Mouse (Mus musculus): ENCODE measurements around the gene Cmip.

Cmip gene

DNA sequence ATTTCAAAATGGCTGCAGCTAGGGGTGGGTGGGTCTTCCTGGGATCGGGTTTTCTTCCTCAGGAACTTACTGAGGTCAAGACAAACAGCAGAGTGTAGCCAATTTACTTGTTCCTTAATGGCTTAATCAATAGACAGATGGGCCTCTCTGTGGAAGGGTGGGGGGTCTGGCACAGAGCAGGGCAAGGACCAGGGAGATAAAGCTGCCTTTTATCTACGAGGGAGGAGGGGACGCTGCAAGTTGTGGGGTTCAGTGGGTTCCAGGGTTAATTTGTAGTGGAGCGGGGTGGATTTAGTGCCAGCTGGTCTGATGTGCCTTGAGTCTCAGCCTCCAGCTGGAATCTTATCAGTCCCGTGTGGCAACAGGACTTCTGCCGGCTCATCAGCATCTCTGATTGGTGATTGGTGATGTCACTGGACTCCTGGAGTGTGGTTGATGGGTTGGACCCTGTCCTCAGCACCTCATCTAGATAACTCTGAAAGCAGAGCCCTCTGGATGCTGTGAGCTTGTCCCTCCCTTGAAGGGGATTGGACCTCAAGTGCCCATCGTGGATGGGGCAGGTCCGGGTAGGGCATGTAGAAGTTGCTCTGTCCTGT lies 65.9 kb downstream of the Cmip start:
- DNase-seq (ENCODE audit: low read depth in 2 of 2, low spot score in 2 of 2) = no peak

GRCm38 (mm10) chr8:117324821-117325220 lies 68.0 kb downstream of the Cmip start:
- DNase-seq (ENCODE audit: low read depth in 2 of 2, low spot score in 2 of 2) = no peak

DNA sequence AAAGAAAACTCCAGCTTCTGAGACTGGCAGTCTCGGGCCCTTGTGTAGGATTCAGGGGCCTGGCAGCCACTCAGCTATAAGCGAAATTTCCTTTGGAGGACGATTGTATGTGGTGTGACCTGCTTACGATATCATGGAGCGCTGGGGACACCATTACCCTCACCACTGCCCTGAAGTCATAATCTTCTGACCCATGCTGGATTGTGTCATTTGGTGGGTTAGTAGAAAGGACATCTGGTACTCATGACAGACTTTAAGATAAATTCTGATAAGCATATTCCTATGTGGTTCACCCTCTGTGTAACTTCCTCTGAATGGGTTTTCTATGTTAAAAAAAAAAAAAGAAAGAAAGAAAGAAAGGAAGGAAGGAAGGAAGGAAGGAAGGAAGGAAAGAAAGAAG lies 69.9 kb downstream of the Cmip start:
- no peak for DNase-seq (ENCODE audit: low read depth in 2 of 2, low spot score in 2 of 2)

DNA sequence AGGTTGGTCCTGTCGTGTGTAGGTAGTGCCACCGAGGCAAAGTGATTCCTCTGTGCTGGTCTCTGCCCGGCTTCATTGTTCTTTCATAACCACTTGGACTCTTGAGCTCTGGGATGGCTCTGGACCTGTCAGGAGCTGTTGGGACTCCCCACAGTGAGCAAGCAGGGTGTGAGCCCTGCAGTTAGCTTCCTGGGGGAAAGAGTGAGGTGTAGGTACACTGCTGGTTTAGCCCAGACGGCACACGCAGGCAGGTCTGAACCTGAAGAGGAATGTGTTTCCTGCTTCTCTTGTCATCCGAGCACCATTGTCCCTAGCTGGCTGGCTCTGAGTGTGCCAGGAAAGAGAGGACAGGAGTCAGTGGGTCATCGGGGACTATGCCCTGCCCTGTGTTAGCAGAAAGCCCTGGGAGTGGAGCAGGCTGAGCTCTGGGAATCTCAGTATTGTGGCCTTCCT lies 70.5 kb downstream of the Cmip start:
- no peak for DNase-seq (ENCODE audit: low read depth in 2 of 2, low spot score in 2 of 2)

DNA sequence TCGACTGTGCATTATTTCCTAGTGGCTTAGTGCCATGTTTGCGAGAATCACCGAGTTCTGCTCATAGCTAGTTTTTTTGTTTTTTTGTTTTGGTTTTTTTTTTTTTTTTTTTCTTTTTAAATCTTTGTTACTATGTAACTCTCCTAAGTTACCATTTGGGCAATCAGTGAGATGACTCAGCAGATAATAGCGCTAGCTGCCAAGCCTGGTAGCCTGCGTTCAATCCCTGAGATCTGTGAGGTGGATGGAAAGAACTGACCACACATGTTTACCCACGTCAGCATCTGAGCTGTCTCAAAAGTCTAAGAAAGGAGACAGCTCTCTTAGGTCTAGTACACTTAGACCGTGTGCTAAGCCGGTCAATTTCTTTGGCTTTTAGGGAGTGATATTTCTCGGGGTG lies 71.9 kb downstream of the Cmip start:
- no peak for DNase-seq (ENCODE audit: low read depth in 2 of 2, low spot score in 2 of 2)

DNA sequence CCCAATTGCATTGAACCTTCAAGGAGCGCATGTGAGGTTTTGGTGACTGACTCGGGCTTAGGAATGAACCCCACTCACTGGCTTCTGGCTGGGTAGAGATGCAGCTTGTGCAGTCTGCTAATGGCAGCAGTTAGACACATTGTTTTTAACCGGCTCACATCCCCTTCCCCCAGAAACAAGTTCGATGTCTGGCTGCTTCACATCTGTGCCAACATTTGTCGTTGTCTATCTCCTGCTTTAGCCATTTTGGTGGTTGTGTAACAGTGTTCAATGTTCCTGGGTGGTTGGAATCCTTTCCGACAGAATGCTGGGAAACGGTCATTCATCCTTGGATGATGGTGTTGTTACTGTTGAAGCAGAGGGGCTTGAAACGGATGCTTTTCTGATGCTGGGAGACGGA lies 72.3 kb downstream of the Cmip start:
- DNase-seq (ENCODE audit: low read depth in 2 of 2, low spot score in 2 of 2) = no peak

DNA sequence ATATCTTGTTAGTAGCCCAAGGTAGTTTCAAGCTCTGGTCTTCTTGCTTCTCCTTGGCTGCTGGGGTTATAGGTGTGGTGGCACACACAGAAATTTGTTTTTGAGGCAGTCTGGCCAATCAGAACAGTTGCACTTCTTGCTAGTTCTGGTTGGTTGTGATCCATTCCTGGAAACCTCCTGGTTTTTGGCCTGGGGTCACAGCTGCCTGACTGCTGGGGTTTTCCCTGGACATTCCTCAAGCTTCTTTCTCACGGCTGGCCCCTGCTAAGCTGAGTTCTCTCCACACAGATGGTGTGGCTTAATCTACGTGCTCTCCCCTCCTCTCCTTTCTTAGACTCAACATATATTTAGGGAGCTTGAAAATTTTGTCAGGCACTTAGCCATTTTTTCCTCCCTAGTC lies 73.0 kb downstream of the Cmip start:
- DNase-seq (ENCODE audit: low read depth in 2 of 2, low spot score in 2 of 2) = no peak

GRCm38 (mm10) chr8:117332229-117333010 lies 75.6 kb downstream of the Cmip start:
- DNase-seq (ENCODE audit: low read depth in 2 of 2, low spot score in 2 of 2) = no peak

DNA sequence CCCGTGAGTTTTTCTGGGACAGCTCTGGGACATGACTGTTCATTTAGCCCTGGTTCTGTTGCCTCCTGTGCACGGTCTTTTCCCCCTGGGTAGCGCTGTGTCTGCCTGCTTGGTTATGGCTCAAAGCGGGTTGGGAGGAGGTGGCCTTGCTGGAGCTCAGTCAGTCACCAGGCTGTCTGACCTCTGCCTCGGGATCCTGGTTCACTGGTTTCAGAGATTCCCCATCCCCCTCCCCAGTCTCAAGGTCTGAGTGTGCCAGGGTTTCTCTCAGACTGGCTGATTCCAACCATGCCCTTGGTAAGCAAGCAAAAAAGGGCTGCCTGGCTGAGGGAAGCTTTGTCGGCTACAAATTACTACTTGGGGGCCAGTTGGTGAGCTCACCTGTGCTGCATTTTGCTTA lies 76.8 kb downstream of the Cmip start:
- no peak for DNase-seq (ENCODE audit: low read depth in 2 of 2, low spot score in 2 of 2)

DNA sequence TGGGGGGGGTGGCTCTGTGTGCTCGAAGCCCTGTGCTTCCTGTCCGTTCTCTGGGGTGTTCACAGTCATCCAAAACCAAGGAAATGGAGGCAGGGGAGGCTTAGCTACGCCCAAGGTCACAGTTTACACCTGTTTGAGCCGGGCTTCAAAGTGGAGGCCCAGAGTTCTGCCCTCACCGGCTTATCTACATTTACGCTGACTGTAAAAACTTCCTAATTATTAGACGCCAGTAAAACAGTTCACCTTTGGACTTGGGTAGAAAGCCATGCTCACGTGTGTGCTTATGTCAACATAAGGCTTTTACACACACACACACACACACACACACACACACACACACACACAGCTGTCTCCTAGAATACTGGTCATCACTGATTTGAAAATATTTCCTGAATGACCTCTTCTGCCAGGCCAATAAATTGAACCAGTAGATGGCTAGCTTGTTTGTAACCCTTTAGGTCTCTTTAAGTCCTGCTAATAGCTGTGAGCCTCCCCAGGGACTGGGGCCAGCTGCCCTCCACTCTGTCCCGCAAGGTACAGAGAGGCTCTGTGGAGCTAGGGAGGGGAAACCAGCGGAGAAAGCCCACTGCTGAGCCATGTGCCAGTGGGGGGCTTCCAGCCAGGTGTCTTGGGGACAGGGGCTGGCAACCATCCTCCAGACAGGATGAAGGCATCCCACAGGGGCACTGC lies 77.3 kb downstream of the Cmip start:
- no peak for DNase-seq (ENCODE audit: low read depth in 2 of 2, low spot score in 2 of 2)

GRCm38 (mm10) chr8:117334748-117335393 lies 78.0 kb downstream of the Cmip start:
- no peak for DNase-seq (ENCODE audit: low read depth in 2 of 2, low spot score in 2 of 2)

GRCm38 (mm10) chr8:117335423-117335822 lies 78.6 kb downstream of the Cmip start:
- no peak for DNase-seq (ENCODE audit: low read depth in 2 of 2, low spot score in 2 of 2)

DNA sequence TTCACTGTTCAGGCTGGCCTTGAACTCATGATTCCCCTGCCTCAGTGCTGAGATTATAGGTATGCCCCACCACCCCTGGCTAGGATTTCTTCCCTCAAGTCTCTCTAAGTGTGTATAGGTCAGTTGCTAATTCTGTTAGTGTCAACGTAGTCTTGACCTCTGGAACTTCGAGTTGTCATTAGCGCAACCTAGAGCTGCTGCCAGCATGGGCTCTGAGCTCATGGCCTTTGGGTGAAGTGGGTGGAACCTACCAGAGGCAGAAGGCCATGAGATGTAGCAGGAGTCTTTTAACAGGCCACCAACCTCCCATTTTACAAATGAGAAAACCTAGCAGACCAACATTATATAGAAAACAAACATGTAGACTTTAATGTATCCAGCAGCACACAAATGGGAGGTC lies 80.3 kb downstream of the Cmip start:
- no peak for DNase-seq (ENCODE audit: low read depth in 2 of 2, low spot score in 2 of 2)

DNA sequence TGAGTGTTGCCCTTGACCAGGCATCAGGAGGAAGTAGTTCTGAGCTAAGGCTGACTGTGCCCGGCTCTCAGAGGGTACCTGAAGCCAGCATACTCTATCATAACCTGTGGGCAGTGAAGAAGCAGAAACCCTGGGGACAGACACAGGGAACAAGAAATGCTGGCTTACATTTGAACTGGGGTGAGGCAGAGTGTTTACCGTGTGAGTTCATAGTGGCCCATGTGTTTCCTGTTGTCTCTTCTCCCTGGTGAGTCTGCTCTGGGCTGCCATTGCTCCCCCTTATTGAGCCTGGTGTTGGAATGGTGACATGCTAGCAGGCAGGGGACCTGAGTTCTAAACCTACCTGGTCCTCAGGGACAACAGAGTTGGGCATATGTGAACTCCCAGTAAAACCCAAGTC lies 81.8 kb downstream of the Cmip start:
- no peak for DNase-seq (ENCODE audit: low read depth in 2 of 2, low spot score in 2 of 2)

DNA sequence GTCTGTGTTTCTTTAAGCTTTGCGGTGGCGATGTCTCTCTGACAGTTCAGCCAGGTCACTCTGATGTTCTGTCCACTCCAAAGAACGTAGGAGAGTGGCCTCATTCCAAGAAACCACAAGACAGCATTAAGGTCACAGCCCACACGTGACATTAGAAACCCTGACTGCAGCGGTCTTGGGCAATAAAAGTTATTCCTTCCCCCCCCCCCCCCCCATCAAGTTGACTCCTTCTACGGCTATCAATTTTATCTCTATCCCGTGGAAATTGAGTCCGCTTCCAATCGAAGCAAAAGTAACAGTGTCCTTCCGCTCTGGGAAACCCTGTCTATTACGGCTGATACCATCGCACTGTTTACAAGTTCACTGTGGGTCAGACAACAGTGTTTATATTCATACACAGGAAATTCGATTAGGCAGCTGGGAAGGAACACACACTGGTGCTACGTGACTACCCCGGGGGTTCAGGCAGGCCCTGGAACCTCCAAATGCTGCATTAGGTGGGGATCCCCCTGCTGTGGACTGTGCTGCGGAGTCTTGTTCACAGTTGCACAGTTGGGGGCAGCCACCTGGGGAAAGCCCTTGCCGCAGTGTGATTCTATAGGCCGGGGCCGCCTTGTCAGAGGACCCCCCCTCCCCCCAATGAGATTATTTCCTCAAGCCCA lies 82.6 kb downstream of the Cmip start:
- no peak for DNase-seq (ENCODE audit: low read depth in 2 of 2, low spot score in 2 of 2)

DNA sequence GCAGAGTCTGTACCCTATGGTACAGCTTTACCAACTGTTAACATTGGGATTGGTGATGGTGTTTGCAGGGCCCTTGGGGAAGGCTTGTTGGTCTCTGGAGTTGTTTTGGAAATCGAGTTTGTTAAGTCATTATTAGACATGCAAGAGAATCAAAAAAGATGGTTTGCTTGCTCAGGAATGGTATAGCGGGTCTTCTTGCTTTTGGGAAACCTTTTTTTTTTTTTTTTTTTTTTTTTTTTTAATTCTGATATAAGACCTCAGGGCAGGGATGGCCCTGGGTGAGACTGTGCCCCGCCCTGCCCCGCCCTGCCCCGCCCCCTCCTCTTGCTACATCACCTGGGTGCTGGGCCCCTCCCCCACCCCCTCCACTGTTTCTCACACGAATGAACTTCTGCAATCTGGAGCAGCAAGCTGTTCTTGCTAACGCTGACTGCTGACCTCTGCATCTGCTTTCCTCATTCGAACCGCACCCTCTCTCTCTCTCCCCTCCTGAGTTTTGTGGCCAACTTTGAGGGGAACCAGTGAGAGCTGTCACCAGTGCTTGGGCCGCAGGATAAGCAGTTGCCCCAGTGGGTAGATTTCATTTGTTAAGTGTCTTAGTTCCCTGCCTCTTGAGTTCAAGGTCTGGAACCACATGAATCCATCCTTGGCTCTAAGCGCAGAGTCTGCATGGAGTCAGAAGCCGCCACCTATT lies 83.2 kb downstream of the Cmip start:
- no peak for DNase-seq (ENCODE audit: low read depth in 2 of 2, low spot score in 2 of 2)

- no peak for DNase-seq (ENCODE audit: low read depth in 2 of 2, low spot score in 2 of 2)
Observed at GRCm38 (mm10) chr8:117340800-117341199, 83.9 kb downstream of the Cmip start.

- DNase-seq (ENCODE audit: low read depth in 2 of 2, low spot score in 2 of 2) = no peak
Observed at GRCm38 (mm10) chr8:117342735-117343385, 86.0 kb downstream of the Cmip start.

DNA sequence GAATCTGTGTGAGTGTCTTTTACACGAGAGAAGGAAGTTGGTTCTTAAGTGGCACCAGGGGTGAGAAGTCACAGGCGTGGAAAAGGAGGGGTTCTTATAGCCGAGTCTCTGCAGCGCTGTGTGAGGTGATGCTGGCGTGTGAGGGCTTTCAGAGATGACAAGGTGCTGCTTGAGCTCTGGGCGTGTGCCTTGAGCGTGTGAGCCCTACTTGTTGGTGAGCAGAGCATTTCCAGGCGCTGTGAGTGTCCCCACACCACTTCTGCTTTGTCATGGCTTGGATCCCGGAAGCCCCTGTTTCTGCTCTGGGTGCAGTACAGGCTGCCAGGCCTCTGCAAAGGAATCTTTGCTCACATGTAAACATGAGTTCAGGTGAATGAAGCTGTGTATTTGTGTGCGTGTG lies 86.6 kb downstream of the Cmip start:
- no peak for DNase-seq (ENCODE audit: low read depth in 2 of 2, low spot score in 2 of 2)

- no peak for DNase-seq (ENCODE audit: low read depth in 2 of 2, low spot score in 2 of 2)
Observed at GRCm38 (mm10) chr8:117344899-117345298, 88.0 kb downstream of the Cmip start.

Measured in CD8-positive naive resting alpha-beta T cell, adult 2 months (primary cell).